Mouse (Mus musculus) gastrocnemius, postnatal 14 days (tissue): ENCODE results near the gene Cpne5. TPM values are rescaled to one million over a fixed set of nuclear protein-coding genes. Genes with fewer than 3 reads are reported as not detected.
"Not testable (repeated sequence)": the region's sequence is repeated elsewhere in the genome, so short reads cannot be mapped to it uniquely, and the experiment has no call there.

Experiments used
- DNase-seq: peaks from one replicate; pipeline ENCODE4 v3.0.0; 2021; ENCODE audit warnings: mixed read lengths
- intact Hi-C: fragments of 180-260 bp; cut with DNase I; formaldehyde crosslinking; loops from one replicate; pipeline ENCODE4 v1.15.1; 2025; ENCODE audit warnings: low total_unique reads
- long read RNA-seq, 2 experiments: library from polyadenylated mRNA; stranded (forward); transcript quantifications; one replicate each; pipeline ENCODE4 v2.0.0; 2021
- total RNA-seq, 2 experiments: library from RNA; stranded (reverse); gene quantifications; 2 replicates each; pipeline ENCODE4 v1.2.3; 2021

Gene Cpne5
- under 1 TPM; 0.07 to 0.39 TPM for total RNA-seq
- long read RNA-seq, experiment 1, result 0 reads
- long read RNA-seq, experiment 2, result 0 reads

DNA sequence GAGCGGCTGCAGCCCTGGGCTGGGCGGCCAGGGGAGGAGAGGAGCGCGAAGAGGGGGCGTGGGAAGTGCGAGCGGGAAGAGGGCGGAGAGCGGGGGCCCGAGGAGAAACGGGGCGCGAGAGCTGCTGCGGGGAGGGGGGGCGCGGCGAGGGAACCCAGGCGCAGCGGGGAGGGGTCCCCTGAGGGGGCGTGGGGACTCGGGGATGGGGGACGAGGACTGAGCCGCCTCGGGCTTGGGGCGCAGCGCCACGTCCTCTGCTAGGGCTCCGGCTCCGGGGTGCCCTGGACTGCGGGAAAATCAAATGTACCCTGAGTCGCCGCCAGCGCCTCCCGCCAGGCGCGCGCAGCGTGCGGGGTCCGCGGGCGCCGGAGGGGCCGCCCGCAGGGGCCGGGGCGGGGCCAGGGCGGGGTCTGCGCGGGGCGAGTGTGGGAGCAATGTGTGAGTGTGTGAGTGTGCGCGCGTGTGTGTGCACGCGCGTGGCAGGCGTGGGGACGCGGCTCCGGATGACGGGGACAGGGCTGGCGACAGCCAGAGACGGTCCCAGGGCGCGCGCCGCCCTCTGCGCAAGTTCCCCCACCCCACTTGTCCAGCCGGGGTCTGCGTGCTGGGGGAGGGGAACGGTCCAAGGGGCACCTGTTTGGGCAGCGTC is at the start of gene Cpne5:
Gene Cpne5 (minus strand): TSS at position 396 of the 649 bp plus-strand sequence.
- no peak for DNase-seq
- intact Hi-C loops, result no loop called here

DNA sequence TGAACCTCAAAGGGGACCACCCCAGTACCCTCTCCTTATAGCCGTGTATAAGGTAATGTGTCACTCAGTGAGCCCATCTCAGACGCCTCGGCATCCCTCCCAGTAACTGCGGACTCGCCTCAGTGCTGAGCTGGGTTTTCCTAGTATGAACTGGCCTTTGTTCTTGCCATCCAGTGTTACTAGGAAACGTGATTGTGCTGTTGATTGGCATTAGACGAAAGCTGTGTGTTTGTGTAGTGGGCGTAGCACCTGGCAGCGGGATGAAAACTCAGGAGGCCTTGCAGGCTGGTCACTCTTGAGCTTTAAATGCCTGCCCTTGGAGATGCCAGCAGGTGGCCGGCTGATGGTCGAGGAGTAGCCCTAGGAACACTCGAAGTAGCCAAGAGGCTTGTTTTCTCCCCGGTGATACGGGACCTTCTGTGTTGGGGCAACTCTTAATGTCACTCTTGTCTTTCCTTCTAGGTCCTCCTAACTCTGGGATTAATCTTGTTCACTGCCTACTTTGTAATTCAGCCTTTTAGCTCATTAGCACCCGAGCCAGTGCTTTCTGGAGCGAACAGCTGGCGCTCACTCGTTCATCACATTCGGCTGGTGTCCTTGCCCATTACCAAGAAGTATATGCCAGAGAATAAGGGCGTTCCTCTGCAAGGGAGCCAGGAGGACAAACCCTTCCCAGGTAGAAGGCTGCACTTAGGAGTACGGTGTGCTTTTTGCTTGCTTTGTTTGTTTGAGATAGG is 44.4 kb upstream of the Cpne5 start:
- no peak for DNase-seq
- intact Hi-C loops, result no loop called here

DNA sequence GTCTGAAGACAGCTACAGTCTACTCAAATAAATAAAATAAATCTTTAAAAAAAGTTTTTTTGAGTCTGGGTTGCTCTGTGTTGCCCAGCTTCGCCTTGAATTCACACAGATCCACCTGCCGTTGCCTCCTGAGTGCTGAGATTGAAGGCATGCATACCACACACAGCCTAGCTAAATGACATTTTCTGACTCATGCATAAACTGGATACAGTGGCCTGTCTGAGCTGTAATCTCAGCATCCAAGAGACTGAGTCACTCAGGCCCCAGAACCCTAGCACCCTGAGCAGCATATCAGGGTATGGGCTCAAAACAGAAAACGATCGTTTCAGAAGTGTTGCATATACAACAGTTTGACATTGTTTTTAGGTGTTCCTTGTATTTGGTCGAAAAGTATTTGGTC is 43.6 kb upstream of the Cpne5 start:
- intact Hi-C loops, result no loop called here
- DNase-seq, result no peak

DNA sequence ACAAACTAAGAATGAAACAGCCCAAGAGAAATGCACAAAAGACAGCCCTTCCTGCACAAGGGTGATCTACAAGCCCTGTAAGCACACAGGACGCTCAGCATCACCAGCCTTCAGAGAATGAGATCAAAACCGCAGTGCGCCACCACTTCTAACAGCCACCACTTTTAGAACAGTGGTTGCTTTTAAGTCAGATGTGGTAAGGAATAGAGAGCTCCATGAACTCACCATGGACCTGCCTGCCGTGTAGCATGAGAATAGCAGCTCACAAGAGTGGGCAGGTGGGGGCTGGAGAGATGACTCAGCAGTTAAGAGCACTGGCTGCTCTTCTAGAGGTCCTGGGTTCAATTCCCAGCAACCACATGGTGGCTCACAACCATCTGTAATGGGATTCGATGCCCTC is 42.5 kb upstream of the Cpne5 start:
- intact Hi-C loops, result no loop called here
- no peak for DNase-seq

DNA sequence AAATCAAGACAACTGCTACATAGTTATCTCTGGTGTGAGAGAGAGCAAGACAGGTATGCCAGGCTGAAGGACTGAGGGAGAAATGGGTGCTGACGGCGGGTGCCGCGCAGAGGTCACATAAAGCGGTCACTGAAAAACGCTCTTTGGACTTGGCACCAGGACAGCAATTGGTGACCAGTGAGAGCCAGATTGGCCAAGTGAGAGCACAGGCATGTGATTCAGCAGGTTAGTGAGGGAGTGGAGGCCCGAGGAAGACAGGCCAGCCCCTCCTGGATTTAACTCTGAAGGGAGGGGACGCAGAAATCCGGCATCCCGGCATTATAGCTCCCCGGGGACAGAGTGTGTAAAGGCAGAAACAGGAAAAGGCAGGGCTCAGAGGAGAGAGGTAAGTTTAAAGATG is 35.9 kb upstream of the Cpne5 start:
- intact Hi-C loops, result no loop called here
- DNase-seq, result peak; percentile 18

DNA sequence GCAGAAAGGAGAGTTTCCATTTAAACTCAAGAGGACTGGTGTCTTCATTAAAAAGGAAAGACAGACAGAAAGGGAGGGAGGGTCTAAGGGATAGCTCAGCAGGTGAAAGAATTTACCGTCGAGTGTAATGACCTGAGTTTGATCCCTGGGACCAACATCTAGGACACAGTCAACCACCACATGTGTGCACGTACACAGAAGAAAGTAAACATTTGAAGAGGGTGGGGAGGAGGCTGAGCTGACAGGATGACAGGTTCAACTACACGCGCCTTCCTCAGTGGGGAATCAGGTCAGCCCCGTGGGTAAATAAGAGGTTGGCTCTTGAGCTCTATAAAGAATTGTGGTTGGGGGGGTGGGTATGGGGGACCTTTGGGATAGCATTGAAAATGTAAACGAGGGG is 35.2 kb upstream of the Cpne5 start:
- intact Hi-C loops, result no loop called here
- no peak for DNase-seq

DNA sequence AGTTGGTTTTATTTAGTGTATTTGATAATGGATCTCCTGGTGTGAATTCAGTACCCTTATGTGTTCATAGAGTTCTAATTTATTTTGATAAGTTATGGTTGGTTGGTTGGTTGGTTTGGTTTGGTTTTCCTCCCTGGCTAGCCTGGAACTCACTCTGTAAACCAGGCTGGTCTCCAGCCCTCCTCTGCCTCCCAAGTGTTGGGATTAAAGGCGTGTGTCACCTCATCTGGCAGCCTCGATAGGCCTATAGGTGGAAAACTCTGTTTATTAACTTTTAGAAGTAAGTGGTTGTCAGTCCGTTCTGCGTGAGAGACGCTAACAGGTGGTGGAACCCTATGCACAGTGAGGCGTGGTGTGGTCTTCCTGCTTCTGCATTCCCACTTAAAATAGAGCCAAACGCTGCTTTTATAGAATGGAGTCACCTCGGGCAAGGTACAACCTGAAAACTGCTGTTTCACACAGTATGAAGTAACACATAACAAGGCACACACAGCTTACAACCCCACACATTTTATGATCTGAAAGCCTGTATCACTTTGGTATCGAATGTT is 32.3 kb upstream of the Cpne5 start:
- intact Hi-C loops, result no loop called here

DNA sequence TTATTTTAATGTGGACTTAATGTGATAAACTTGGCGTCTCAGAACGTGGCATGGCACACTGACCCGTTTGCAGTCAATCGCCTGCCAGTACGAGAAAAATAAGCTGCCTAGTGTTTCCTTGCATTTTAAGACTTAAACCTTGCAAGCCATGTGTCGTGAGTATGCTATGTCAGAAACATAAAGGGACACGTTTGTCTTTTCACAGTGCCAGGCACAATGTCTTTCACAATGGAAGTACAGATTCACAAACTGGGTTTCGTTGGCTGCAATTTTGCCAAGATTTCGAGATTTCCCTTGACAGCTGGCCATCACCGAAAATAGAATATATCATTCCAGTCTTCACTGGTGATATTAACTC is 31.4 kb upstream of the Cpne5 start:
- intact Hi-C loops, result no loop called here

More for the DNA sequence above, 32.3 kb upstream of the Cpne5 start:
- DNase-seq, result no peak

DNA sequence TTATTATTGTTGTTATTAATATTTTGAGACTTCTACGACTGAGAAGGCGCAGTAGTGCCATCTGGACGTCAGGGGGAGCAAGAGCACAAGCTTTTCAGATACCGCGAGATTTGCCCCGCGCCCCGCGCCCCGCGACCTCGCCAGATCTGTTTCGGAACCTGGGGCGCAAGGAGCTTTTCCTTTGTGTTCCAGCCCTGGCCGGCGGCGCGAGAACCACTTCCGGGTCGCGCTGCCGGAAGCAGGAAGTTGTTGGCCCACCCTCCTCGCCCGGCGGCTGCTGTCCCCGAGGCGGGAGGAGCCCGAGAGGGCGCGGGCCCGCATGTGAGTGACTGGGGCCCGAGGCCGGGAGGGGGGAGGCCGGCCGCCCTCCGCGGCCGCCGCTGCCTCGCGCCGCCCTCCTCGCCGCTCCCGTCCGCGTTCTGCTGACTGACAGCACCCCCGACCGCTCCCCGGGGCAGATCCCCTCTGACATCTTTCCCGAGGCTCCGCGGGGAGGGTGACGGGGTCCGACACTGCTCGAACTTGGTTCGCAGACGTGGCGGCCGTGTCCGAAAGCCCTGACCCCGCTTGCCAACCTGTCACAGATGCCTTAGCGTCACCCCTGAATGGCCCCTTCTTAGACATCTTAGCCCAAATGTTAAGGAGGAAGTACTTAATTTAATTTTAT is 30.8 kb upstream of the Cpne5 start, which contains the start of gene BC004004:
Gene BC004004 (plus strand): TSS at position 107 of the 667 bp plus-strand sequence.
- peak; percentile 97 for DNase-seq
- intact Hi-C loops, result no loop called here

More for the DNA sequence above, 31.4 kb upstream of the Cpne5 start:
- DNase-seq, result no peak

DNA sequence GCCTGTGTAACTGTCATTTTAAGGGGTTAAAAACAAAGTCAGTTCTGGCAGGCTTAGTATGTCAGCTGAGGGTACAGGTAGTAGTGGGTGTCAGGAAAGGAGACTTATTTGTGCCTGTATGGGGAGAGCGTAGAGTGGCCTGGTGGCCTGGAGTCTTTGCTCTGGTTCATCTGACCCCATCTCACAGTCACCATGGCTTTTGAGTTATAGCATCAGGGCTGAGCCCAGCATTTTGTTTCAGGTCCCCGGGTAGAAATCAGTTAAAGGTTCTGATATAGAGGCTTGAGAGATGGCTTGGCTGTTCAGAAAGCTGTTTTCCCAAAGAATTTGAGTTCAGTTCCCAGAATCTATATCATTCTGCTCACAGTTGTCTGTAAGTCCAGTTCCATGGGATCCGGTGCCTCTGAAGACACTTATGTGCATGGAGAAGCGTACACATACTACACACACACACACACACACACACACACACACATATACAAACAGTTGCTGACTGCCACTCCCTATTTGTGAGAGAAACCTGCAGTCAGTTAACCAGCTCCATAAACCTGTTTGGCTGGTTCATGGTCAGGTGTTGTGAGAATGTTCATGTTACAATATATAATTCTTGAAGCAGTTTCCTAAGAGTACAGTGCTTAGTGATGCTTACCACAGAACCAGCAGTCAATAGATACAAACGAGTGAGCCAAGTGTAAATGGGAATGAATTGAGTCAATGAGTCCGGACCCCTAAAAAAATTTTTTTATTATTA is 30.1 kb upstream of the Cpne5 start:
- DNase-seq, result no peak

DNA sequence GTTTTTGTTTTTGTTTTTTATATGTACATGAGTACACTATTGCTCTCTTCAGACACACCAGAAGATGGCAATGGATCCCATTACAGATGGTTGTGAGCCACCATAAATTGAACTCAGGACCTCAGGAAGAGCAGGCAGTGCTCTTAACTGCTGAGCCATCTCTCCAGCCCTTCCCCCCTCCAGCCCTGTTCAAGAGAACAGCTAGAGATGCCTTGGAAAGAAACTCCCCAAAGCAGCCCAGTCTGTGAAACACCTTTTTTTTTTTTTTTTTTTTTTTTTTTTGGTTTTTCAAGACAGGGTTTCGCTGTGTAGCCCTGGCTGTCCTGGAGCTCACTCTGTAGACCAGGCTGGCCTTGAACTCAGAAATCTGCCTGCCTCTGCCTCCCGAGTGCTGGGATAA is 29.1 kb upstream of the Cpne5 start:
- DNase-seq, intact Hi-C loops: not testable (repeated sequence)

More for the DNA sequence above, 30.1 kb upstream of the Cpne5 start:
- intact Hi-C loops, result no loop called here

DNA sequence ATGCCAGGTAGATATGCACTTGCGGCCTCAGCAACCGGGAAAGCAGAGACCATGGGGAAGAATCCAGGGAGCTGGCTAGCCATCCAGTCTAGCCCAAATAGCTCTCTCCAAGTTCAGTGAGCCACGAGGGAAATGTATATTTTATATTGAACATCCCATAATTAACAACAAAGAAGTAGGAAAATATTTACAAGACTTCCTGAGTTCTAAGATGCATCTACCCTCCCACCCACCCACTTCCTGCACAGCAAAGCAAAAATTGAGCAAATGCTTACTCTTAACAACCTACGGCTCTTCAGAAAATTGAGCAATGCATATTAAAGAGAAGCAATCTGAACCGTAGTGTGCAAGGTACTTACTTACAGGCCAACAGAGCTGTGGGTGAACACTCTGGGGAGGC is 26.8 kb upstream of the Cpne5 start:
- intact Hi-C loops, result loop anchor here (5.0 kb wide), 1 partner anchor 248 kb away; no protein-coding TSS in a partner anchor

DNA sequence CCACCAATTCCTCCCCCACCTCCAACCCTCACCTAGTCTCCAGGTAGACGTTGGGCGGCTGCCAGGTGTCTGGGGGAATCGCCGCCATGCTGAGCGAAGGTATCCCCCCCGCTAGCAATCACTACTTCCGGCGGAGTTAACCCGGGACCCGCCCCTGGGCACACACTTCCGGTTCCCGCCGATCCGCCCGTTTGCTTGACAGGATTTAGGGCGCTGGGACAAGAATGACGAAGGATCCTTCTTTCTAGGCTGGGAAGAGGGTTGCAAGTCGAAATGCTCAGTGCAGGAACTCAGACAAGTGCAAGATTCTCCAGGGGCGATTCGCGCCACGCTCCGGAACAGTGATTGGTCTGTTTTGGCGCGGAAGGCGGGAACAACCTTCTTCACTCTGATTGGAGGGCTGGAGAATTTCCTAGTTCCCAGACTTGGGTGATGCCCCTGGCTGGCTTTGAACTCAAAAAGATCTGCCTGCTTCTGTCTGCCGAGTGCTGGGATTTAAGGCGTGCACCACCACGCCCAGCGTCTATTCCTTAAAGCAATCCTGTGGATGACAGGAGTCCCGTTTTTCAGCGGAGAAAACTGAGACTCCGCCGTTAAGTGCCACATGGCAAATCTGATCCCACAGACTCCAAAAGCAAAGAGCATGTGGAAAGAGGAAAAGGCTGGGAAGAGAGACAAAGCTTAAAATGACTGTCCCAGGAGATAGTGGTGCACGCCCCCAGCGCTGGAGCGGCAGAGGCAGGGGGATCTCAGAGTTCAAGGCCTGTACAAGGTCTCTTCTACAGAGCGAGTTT is 26.1 kb upstream of the Cpne5 start, which contains the start of gene Ppil1:
Gene Ppil1 (minus strand): TSS at position 347 of the 794 bp plus-strand sequence.
- intact Hi-C loops, result loop anchor here (5.0 kb wide), 1 partner anchor 248 kb away; no protein-coding TSS in a partner anchor

More for the DNA sequence above, 26.8 kb upstream of the Cpne5 start:
- no peak for DNase-seq

DNA sequence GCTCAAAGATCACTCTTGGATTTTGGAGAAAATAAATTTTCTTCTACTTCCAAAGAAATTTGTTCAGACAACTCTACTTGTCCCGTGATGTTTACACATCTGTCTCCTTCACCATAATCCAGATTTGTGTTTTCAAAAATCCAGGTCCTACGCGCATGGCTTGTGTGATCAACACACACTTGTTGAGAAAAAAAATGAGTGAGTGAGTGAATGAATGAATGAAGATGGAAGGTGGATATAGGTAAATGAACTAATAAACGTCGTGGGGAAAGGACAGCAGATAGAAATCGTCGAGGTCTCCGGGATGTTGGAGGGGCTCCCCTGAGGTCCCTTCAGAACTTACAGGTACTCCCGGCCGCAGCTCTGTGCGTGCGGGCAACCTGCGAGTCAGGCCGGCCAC is 25.4 kb upstream of the Cpne5 start:
- no peak for DNase-seq
- intact Hi-C loops, result loop anchor here (5.0 kb wide), 1 partner anchor 249 kb away; no protein-coding TSS in a partner anchor

More for the DNA sequence above, 26.1 kb upstream of the Cpne5 start, which contains the start of gene Ppil1:
- peak; percentile 82 for DNase-seq

DNA sequence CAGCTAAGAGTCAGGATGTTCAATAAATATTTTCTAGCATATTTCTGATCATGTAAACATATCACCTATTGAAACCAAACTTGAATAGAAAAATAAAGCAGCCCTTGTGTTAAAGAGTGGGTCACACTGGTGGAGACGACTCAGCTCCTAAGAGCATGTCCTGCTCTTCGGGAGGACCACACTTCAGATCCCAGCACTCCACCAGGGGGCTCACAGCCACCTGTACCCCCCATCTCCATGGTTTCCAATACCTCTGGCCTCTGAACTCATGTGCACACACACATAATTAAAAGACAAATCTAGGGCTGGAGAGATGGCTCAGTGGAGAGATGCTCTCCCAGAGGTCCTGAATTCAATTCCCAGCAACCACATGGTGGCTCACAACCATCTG is 24.3 kb upstream of the Cpne5 start:
- DNase-seq, result no peak
- intact Hi-C loops, result loop anchor here (5.0 kb wide), 1 partner anchor 250 kb away; no protein-coding TSS in a partner anchor

DNA sequence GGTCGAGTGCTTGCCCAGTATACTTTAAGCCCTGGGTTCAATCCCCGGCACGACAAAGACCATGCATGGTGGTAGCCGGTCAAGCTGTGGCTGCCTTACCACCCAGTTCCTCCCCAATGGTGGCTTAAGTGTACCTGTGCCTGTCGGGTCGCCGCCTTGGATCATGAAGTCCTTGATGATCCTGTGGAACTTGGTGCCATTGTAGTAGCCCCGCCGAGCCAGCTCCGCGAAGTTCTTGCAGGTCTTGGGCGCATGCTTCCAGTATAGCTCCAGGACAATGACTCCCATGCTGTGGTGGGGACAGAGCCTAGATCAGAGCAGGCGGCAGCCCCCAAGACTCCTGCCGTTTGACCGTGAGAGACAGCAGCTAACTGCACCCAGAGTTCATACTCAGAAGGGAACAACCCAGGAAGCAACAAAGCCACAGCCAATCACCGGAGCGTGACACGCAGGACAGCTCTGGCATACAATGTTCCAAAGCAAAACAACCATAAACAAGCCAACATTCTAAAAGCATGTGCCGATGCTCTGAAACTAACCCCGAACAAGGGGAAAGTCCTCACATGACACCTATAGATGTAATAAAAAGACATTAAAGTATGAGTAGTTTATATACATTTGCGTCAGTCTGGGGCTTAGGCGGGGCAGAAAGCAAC is 23.8 kb upstream of the Cpne5 start:
- DNase-seq, result no peak
- intact Hi-C loops, result loop anchor here (5.0 kb wide), 1 partner anchor 251 kb away; no protein-coding TSS in a partner anchor

DNA sequence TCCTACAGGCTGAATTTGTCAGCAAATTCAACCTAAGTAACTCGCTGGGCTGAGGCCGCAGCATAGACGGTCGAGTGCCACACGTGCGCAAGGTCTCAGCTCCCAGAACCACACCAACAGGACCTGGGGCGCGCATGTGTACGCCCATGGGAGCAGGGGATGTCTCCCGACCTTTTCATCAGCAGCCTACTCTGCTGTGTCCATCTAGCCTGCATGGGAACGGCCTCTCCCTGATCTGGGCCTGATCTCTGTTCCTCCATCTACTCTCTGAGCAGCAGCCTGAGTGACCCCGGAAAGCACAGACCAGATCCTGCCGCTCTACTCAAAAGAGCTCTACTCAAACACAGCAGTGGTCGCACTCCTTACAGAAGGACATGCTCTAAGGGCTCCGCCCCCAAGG is 22.5 kb upstream of the Cpne5 start:
- no peak for DNase-seq

DNA sequence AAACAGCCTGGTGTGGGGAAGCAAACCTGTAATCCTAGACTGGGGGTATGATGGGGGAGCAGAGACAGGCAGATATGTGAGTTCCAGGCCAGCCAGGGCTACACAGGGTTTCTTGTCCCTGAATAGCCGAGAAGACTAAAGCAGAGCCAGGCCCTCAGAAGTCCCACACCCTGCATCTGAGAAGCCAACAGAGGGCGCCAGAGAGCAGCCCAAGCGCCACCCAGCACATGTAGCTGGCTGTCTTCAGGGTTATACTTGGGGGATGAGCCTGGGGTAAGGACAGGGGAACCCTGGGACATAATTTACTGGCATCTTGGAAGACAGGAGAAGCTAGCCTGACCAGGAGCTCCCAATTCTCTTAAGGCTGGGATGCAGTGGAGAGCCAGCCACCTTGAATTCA is 21.5 kb upstream of the Cpne5 start:
- DNase-seq, result peak; percentile 83
- intact Hi-C loops, result no loop called here

More for the DNA sequence above, 22.5 kb upstream of the Cpne5 start:
- intact Hi-C loops, result loop anchor here (5.0 kb wide), 1 partner anchor 252 kb away; no protein-coding TSS in a partner anchor
